Mouse (Mus musculus) left cerebral cortex, postnatal 14 days (tissue): Measurements from ENCODE around the gene Gm3371. TPM values are rescaled to one million over a fixed set of nuclear protein-coding genes. Genes with fewer than 3 reads are reported as not detected.
"Not testable (repeated sequence)": the region's sequence is repeated elsewhere in the genome, so short reads cannot be mapped to it uniquely, and the experiment has no call there.

Experiments
- DNase-seq, 2 experiments: peaks; one replicate each; pipeline ENCODE4 v3.0.0; 2021 to 2022; ENCODE audit warnings: low spot score in 2 of 2, mixed read lengths in 1 of 2
- intact Hi-C: fragments of 180-260 bp; cut with DNase I; formaldehyde crosslinking; loops from one replicate; pipeline ENCODE4 v1.15.1; 2025
- long read RNA-seq, 2 experiments: library from polyadenylated mRNA; stranded (forward); transcript quantifications; one replicate each; pipeline ENCODE4 v2.0.0; 2021
- total RNA-seq, 2 experiments: library from RNA; stranded (reverse); gene quantifications; 2 replicates each; pipeline ENCODE4 v1.2.3; 2021

The Gm3371 gene
- not detected for total RNA-seq
- long read RNA-seq, experiment 1: 0 reads
- long read RNA-seq, experiment 2: 0 reads

GRCm38 (mm10) chr14:44410588-44410987 lies at the start of gene Gm3371:
Gene Gm3371 (minus strand): TSS chr14:44410688.
- intact Hi-C loops: not testable (repeated sequence)

DNA sequence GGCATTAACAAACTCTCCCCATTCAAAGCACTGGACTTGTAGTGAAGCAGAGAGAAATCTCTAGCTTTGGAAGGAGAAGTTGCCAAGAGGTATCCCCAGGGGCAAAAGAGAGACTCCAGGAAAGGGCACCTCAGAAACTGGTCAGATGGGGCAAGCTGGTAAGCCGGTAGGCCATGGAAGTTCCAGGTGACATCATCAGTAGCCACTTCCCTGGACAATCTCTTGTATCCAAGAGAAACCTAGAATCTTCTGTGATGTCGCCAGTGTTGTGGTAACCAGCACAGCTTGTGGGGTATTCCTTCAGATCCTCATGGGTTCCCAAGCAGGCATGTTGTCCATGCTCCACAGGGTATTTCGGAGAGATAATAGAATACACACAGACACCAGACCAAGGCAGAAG lies 22.8 kb upstream of the Gm3371 start, which contains the start of gene Gm8232:
TSS of gene Gm8232 (plus strand) at position 301 of the 400 bp plus-strand sequence.
- intact Hi-C loops, DNase-seq: not testable (repeated sequence)

More at GRCm38 (mm10) chr14:44410588-44410987, at the start of gene Gm3371:
- not testable (repeated sequence) for DNase-seq

GRCm38 (mm10) chr14:44384233-44384632 lies 26.3 kb downstream of the Gm3371 start:
- DNase-seq, intact Hi-C loops: not testable (repeated sequence)

- intact Hi-C loops, DNase-seq: not testable (repeated sequence)
Measured at GRCm38 (mm10) chr14:44365057-44365456, 45.4 kb downstream of the Gm3371 start, which contains the start of gene Gm8229. Gene Gm8229 (plus strand): TSS chr14:44365357.

GRCm38 (mm10) chr14:44362301-44362700 lies 48.2 kb downstream of the Gm3371 start:
- DNase-seq: peak in 1 of 2 experiments; percentile 6
- intact Hi-C loops: not testable (repeated sequence)

DNA sequence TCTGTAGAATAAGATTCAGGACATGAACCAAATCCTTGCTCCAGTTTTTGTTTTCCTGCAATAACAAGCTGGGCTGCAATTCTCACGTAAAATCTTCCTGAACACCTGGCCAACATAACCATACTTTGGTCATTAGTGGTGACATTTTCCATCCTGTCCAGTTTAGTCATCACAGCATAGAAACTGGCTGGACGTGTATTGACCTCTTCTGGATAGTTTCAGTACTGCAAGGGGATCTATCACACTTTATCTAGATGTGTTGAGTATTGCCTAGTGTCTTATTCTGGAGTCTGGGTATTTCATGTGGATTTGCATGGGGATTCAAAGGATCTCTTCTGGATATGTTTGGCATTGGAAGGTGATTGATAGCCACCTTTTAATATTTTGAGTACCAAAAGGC lies 49.1 kb downstream of the Gm3371 start:
- DNase-seq: peak in 1 of 2 experiments; percentile 1
- intact Hi-C loops: not testable (repeated sequence)

Other genes with a start within 250 kb of the Gm3371 start
- not detected for gene Gm8212, start 213.0 kb downstream of the Gm3371 start, total RNA-seq
- gene 4930503E14Rik, start 197.4 kb downstream of the Gm3371 start, total RNA-seq: not detected
- not detected for gene Gm8220, start 125.1 kb downstream of the Gm3371 start, total RNA-seq
- not detected for gene Gm5930, start 72.1 kb downstream of the Gm3371 start, total RNA-seq
- not detected for gene Gm8229, start 45.3 kb downstream of the Gm3371 start, total RNA-seq
- gene Gm8232, start 22.9 kb upstream of the Gm3371 start, total RNA-seq: not detected
- gene BC061237, start 81.8 kb upstream of the Gm3371 start, total RNA-seq: not detected
- gene Gm17093, start 107.6 kb upstream of the Gm3371 start, total RNA-seq: not detected
- not detected for gene Gm8247, start 172.5 kb upstream of the Gm3371 start, total RNA-seq
- not detected for gene Gm5624, start 217.2 kb upstream of the Gm3371 start, total RNA-seq